Mouse (Mus musculus): ENCODE measurements around the gene Gm10118. TPM values are rescaled to one million over a fixed set of nuclear protein-coding genes. Genes with fewer than 3 reads are reported as not detected.

Gm10118 gene
- polyA plus RNA-seq, 1 experiment from 2014 or later = 1.6 TPM

DNA sequence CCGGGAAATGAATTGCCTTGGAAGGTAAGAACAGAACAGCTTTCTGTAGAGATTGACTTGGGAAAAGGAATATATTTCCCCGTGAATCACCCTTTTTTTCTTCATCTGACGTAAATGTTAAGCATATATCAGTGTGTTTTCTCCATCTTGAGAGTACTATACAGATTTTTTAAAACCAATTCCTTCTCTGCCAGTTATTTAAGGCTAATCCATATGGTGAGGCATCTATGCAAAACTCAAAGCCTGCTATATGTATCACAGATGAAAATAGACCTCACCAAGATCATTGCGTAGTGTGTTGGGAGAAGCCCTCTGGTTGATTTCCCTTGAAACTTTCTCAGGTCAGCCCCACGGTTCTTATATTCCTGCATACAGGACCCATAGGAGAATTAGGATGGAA lies 32.6 kb downstream of the Gm10118 start:
- no peak overlapping the region for H3K27ac ChIP-seq (ENCODE audit: low read length)
- H3K27me3 ChIP-seq (replicated peaks; ENCODE audit: control insufficient read depth, insufficient read depth, low read length) = no peaks in the 10 kb centered on the region
- WGBS = 85% methylated on average over 5 of the region's 5 CpGs
- H3K9ac ChIP-seq (replicated peaks; ENCODE audit: low read depth, low read length) = no peak overlapping the region
- ATAC-seq = no peak
- H3K4me1 ChIP-seq (replicated peaks; ENCODE audit: control insufficient read depth, insufficient read depth, low read length) = no peaks in the 10 kb centered on the region
- no peaks in the 10 kb centered on the region for H3K36me3 ChIP-seq (ENCODE audit: control insufficient read depth, insufficient read depth)
- H3K4me3 ChIP-seq (replicated peaks; ENCODE audit: low read length) = no peak overlapping the region
- no peaks in the 10 kb centered on the region for H3K9me3 ChIP-seq (ENCODE audit: control insufficient read depth, low read length)
- H3K4me2 ChIP-seq (ENCODE audit: low read length) = no peak overlapping the region

DNA sequence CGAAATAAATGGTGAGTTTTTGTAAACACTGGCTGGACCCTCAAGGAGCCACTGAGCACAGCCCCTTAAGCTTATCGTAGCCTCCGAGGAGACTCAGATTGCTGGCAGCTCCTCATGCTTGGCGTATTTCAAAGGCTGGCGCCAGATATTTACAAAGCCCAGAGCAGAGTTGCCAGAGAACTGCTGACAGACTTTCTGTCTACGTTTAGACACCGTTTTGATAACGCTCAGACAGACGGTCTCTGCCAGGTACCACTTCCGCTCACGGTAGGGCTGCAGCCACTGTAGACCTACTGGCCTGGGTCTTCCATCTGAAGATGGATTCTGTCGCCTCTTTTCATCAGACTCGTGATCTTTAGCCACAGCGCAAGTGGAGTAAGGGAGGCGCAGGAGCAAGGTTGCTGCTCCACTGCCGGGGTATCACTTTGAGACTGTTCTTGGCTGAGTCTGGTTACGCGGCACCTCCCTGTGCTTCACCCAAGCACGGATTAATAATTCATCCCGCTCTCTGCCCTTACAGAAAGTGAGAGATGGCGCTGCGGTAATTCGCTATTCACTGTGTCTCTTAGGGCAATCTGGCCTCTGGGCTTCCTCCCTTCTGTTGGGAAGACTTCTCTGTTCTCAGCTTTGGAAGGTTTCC lies 40.7 kb downstream of the Gm10118 start:
- 0 out of 2 replicates have a peak overlapping the region, but pooled peaks have one; percentile 8 for H3K4me3 ChIP-seq (replicated peaks; ENCODE audit: low read length)
- no peaks in the 10 kb centered on the region for H3K9me3 ChIP-seq (ENCODE audit: control insufficient read depth, low read length)
- H3K27ac ChIP-seq (ENCODE audit: low read length) = peak overlapping the region; percentile 37; the same call in 1 of the 2 replicates
- H3K9ac ChIP-seq (replicated peaks; ENCODE audit: low read depth, low read length) = no peak overlapping the region
- H3K27me3 ChIP-seq (replicated peaks; ENCODE audit: control insufficient read depth, insufficient read depth, low read length) = no peaks in the 10 kb centered on the region
- H3K4me1 ChIP-seq (replicated peaks; ENCODE audit: control insufficient read depth, insufficient read depth, low read length) = 0 out of 2 replicates have a peak, but pooled peaks cover 2% of the 10 kb centered on the region
- WGBS = 71% methylated on average over 23 of the region's 23 CpGs
- peak; percentile 59 for ATAC-seq
- no peaks in the 10 kb centered on the region for H3K36me3 ChIP-seq (ENCODE audit: control insufficient read depth, insufficient read depth)
- H3K4me2 ChIP-seq (ENCODE audit: low read length) = peak overlapping the region; percentile 43

GRCm38 (mm10) chr10:63880462-63880903 lies 46.8 kb downstream of the Gm10118 start:
- Histone ChIP-seq H3K27ac (ENCODE audit: low read length) (no peak overlapping the region), H3K27me3 (replicated peaks; ENCODE audit: control insufficient read depth, insufficient read depth, low read length) (no peaks in the 10 kb centered on the region), H3K4me3 (replicated peaks; ENCODE audit: low read length) (no peak overlapping the region), H3K36me3 (ENCODE audit: control insufficient read depth, insufficient read depth) (no peaks in the 10 kb centered on the region), H3K4me1 (replicated peaks; ENCODE audit: control insufficient read depth, insufficient read depth, low read length) (no peaks in the 10 kb centered on the region; the same call in 1 of the 2 replicates), H3K9me3 (ENCODE audit: control insufficient read depth, low read length) (no peaks in the 10 kb centered on the region), H3K4me2 (ENCODE audit: low read length) (no peak overlapping the region), H3K9ac (replicated peaks; ENCODE audit: low read depth, low read length) (no peak overlapping the region)
- WGBS = 25% methylated on average over 5 of the region's 5 CpGs
- ATAC-seq = peak; percentile 94

Other genes with a start within 250 kb of the Gm10118 start
- gene Lrrtm3, start 162.8 kb upstream of the Gm10118 start, polyA plus RNA-seq (2015; fragmentation: Nextera tagmentation; extraction: Ambion mirVana) = 22.4 and 35.9 TPM in 2 replicates

Measured in forebrain, embryonic 16.5 days (tissue).